Mouse (Mus musculus) spleen, embryonic (tissue): ENCODE measurements at regions not wholly inside any gene's neighbourhood (a gene's known extent, or its start where the extent isn't known, plus 50 kb on each side); places are given as distances from the start of the nearest gene placed in this dataset.

Experiments
- CTCF ChIA-PET: fragments of 350-600 bp; sonication (Branson Sonifier 250); formaldehyde crosslinking; loops from one replicate; lab custom pipeline; 2022; lab: Charles Lee

GRCm38 (mm10) chr3:128120647-128121440 is 224.7 kb upstream of the Fam241a start:
- CTCF ChIA-PET: no interaction called here

GRCm38 (mm10) chr3:128113209-128113608 is 217.1 kb upstream of the Fam241a start:
- CTCF ChIA-PET: no interaction called here

- CTCF ChIA-PET: no interaction called here
Measured at GRCm38 (mm10) chr3:128110406-128110805, 214.3 kb upstream of the Fam241a start.

- CTCF ChIA-PET: no interaction called here
Measured at GRCm38 (mm10) chr3:128104516-128104915, 208.4 kb upstream of the Fam241a start.

GRCm38 (mm10) chr3:128093046-128093445 is 196.9 kb upstream of the Fam241a start:
- CTCF ChIA-PET: no interaction called here

- CTCF ChIA-PET: no interaction called here
Measured at GRCm38 (mm10) chr3:128088207-128088606, 192.1 kb upstream of the Fam241a start.

- CTCF ChIA-PET: interaction anchor here (0.6 kb wide), 1 partner anchor 43 kb away, joined by 3 read pairs; no protein-coding TSS in a partner anchor
Measured at GRCm38 (mm10) chr3:128087163-128087562, 191.0 kb upstream of the Fam241a start.

- CTCF ChIA-PET: no interaction called here
Measured at GRCm38 (mm10) chr3:128082463-128082862, 186.3 kb upstream of the Fam241a start.

- CTCF ChIA-PET: no interaction called here
Measured at GRCm38 (mm10) chr3:128081430-128081829, 185.3 kb upstream of the Fam241a start.

- CTCF ChIA-PET: no interaction called here
Measured at GRCm38 (mm10) chr3:128067861-128068260, 171.7 kb upstream of the Fam241a start.

- CTCF ChIA-PET: no interaction called here
Measured at GRCm38 (mm10) chr3:128054031-128054430, 157.9 kb upstream of the Fam241a start.

- CTCF ChIA-PET: no interaction called here
Measured at GRCm38 (mm10) chr3:128043709-128044108, 147.6 kb upstream of the Fam241a start.

GRCm38 (mm10) chr3:128040407-128041115 is 144.4 kb upstream of the Fam241a start:
- CTCF ChIA-PET: interaction anchor here (0.6 kb wide), 1 partner anchor 1509 kb away, joined by 3 read pairs; no protein-coding TSS in a partner anchor

- CTCF ChIA-PET: no interaction called here
Measured at GRCm38 (mm10) chr3:128039185-128039584, 143.1 kb upstream of the Fam241a start.

- CTCF ChIA-PET: no interaction called here
Measured at GRCm38 (mm10) chr3:128036538-128036937, 140.4 kb upstream of the Fam241a start.

GRCm38 (mm10) chr3:128030352-128030751 is 134.2 kb upstream of the Fam241a start:
- CTCF ChIA-PET: no interaction called here

GRCm38 (mm10) chr3:128029565-128029915 is 133.4 kb upstream of the Fam241a start:
- CTCF ChIA-PET: no interaction called here

GRCm38 (mm10) chr3:128028856-128029564 is 132.9 kb upstream of the Fam241a start:
- CTCF ChIA-PET: no interaction called here

GRCm38 (mm10) chr3:128024856-128025255 is 128.7 kb upstream of the Fam241a start:
- CTCF ChIA-PET: no interaction called here

- CTCF ChIA-PET: no interaction called here
Measured at GRCm38 (mm10) chr3:128014909-128015308, 118.8 kb upstream of the Fam241a start.

GRCm38 (mm10) chr3:128002905-128003641 is 106.9 kb upstream of the Fam241a start:
- CTCF ChIA-PET: interaction anchor here (0.6 kb wide), 1 partner anchor 1087 kb away, joined by 3 read pairs; no protein-coding TSS in a partner anchor
